Mouse (Mus musculus): Measurements from ENCODE around the gene Lyst. TPM values are rescaled to one million over a fixed set of nuclear protein-coding genes. Genes with fewer than 3 reads are reported as not detected.
"Not testable (repeated sequence)": the region's sequence is repeated elsewhere in the genome, so short reads cannot be mapped to it uniquely, and the experiment has no call there.

Gene Lyst
- total and polyA plus RNA-seq, 3 experiments, result 1.2 to 31.4 (median 27.8) TPM

DNA sequence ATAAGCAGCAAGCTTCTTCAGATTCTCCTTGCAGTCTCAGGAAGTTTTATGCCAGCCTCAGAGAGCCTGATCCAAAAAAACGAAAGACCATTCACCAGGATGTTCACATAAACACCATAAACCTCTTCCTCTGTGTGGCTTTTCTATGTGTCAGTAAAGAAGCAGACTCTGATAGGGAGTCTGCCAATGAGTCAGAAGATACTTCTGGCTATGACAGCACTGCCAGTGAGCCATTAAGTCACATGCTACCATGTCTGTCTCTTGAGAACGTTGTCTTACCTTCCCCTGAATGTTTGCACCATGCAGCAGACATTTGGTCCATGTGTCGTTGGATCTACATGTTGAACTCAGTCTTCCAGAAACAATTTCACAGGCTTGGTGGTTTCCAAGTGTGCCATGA lies 47.4 kb downstream of the Lyst start:
- DNase-seq, result no peak

DNA sequence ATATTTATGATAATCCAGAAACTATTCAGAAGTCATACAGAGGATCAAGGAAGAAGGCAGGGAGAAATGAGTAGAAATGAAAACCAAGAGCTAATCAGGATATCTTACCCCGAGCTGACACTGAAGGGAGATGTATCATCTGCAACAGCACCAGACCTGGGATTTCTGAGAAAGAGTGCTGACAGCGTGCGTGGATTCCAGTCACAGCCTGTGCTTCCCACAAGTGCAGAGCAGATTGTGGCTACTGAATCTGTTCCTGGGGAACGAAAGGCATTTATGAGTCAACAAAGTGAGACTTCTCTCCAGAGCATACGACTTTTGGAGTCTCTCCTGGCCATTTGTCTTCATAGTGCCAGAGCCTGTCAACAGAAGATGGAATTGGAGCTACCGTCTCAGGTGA lies 47.8 kb downstream of the Lyst start:
- DNase-seq, result no peak

DNA sequence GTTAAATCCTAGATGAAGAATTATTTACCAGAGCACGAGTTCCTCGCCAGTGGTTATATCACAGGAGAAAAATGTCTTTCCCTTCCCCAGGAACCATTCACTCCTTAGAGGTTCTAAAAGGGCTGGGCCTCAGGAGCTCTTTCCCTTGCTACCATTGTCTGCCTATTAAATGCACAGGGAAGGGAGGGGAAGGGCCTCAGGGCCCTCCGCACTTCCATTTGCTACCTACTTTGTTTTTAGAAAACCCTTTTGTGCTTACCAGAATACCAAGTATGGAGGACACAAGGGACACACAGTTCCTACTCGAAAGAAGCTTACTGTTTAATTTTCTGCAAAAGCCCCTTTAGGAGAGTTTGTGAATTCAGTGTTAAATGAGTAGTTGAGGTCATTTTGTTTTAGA lies 48.5 kb downstream of the Lyst start:
- DNase-seq, result no peak

DNA sequence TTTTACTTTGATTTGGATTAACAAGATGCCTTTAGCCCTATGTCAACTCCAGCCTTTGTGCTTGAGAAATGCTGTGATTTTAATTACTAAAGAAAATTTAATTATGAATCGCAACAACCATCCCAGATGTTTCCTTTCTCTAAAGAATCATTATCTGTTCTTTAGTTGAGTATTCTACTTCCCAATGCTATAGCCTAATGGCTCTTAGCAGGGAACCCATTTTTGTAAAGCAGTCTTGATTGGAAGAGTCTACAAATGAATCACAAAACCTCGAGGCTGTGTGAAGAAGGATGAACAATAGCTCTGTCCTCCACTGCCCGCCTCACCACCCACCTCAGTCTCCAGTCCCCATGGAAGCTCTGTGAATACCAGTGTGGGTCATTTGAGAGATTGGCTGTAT lies 57.1 kb downstream of the Lyst start:
- no peak for DNase-seq

DNA sequence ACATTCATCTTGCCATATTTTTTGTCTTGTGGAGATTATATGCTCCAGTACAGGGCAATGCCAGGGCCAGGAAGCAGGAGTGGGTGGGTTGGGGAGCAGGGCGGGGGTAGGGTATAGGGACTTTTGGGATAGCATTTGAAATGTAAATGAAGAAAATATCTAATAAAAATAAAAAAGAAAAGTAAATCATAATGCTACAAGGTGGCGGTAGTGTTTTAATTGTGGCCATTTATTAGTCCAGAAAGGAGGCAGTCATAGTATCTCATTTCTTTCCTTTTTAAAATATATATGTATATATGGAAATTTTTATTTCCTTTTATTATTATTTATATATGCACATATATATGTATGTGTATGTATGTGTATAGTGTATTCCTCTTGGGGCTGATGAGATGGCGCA lies 65.3 kb downstream of the Lyst start:
- DNase-seq, result no peak

DNA sequence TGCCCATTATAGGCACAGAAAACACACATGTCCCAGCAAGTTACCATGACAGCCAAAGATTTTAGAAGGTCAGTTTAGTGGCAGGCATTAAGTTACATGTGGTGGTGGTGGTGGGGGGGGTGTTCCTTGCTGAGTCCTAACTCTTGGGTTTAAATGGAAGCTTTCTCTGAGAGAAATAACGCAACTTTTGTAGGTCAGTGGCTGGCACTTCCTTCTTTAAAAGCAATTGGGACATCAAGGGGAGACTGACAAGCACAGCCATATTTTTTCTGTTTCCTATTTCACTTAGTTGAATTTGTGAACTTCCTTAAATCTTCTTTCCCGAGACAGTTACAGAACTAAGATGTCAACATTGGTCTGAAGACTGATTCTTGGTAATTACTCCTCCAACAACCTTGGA lies 75.9 kb downstream of the Lyst start:
- DNase-seq, result not testable (repeated sequence)

DNA sequence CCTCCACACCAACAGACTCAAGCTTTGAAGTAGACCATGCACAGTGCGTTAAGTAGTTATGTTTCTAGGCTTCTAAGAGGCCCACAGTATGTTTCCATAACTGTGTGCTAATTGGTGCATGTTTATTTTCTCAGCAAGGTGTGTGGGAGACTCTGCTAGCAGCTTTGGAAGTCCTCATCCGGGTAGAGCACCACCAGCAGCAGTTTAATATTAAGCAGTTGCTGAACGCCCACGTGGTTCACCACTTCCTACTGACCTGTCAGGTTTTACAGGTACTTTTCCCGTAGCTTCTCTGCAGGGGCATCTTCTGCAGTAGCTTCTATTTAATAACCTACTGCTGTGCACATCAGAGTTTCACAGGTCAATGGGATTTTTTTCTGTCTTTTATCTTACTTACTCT lies 80.5 kb downstream of the Lyst start:
- DNase-seq, result no peak

DNA sequence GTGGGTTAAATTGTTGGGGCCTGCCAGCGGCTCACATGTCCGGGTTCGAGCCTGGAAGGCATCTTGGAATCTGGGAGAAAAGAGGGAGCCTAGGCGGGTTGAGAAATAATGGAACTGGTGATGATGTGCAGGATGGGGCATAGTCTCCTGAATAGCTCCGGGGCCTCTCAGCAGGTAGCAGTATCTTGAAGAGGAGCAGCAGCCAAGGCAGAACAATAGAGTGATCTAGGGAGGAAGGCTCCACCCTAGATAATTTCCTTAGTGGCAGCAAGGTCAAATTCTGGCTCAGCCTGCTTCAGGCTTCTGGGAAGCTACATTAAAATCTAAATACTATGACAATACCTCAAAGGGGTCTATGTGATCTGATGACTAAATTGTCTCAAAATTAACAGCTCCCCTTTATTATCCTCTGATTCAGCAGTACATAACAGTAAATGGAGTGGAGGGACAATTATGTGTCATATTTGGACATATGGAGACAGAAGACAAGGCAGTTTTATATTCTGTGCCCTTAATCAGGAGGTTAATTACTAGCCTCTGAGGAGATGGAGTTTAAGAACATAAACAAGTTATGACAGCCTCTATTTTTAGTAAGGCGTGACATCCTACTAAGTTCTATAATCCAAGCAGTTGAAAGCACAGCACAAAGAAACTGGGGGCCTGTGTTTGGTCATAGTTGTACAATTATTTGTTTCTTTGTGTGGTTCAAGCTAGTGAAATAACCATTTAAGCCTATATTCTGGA lies 81.6 kb downstream of the Lyst start:
- DNase-seq, result no peak

DNA sequence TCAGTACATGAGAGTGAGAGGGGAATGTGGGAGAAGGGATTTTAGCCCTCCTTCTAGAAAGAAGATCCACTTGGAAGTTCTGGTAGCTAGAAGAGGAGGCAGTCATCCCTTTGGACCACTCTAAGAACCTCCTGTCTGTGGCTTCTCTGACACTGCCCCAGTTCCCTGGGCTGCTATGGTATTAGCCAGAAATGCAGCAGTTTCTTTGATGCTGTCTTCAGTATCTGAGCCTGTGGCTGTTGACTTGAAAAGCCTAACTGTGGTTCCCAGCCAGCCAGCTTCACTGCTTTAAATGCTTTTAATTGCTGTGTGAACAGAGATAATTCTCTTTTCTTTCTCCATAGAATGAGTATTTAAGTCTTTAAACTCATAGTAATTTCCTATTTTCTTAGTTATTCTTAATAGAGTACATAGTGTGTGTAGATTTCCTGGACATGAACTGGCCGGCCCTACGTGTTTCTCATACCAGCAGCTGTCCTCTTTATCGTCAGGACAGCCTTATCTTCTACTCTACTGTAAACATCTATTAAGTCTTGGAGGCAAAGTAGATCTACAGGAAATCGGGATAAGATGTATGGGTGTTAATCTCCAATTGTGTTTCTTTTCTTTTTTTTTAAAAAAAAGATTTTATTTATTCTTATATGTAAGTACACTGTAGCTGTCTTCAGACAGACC lies 84.6 kb downstream of the Lyst start:
- DNase-seq, result no peak

DNA sequence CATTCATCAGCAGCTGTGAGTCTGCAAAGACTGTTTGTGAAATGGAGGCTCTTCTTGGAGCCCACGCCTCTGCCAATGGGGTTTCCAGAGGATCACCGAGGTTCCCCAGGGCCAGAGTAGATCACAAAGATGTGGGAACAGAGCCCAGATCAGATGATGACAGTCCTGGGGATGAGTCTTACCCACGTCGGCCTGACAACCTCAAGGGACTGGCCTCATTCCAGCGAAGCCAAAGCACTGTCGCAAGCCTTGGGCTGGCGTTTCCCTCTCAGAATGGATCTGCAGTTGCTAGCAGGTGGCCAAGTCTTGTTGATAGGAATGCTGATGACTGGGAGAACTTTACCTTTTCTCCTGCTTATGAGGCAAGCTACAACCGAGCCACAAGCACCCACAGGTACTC lies 87.7 kb downstream of the Lyst start:
- DNase-seq, result peak; percentile 85

DNA sequence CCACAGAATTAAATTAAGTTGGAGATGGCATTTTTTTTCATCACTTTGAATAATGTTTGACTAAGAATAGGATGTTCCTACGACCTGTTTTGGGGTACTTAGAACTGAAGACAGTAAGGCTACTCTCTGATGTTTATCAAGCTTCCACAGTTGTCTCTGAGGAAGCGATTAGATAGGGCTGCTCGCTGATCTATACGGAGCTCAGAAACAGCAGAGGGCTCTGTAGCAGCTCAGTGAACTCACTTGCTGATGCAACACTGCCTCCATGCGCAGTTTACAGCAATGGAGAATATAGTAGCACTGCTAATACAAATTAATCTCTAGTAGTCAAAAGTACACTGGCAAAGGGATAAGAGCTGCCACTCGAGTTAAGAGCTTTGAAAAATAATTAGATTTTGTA lies 91.4 kb downstream of the Lyst start:
- no peak for DNase-seq

DNA sequence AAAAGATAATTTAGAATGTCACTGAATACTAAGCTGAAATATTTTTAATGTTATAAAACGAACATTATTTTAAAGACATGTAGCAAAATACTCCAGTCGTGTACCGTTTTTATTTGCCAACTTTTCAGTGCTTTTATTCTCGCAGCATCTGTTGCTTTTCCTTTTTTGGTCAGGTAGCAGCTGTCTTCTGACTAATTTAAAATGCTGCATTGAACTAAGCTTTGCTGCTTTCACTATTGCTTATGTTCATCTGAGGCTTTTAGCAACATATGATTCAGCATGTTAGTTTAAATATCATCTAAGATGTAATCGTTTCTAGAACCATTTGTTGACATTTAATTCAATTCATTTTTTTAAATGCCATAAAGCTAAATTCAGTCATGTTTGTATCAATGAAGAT lies 113.3 kb downstream of the Lyst start:
- DNase-seq, result no peak

DNA sequence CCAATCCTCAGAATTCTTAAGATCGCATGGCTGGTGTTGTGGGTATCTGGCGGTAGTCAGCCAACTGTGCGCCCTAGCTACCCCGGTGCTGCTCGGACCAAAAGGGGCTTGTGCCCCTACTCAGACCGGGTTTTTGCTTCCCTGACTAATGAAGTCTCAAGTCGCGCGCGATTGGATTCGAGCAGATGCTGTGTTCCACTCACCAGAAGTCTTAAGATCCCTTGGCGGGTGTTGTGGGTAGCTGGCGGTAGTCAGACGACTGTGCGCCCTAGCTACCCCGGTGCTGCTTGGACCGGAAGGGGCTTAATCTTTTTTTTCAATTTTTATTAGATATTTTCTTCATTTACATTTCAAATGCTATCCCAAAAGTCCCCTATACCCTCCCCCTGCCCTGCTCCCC lies 131.2 kb downstream of the Lyst start:
- not testable (repeated sequence) for DNase-seq

DNA sequence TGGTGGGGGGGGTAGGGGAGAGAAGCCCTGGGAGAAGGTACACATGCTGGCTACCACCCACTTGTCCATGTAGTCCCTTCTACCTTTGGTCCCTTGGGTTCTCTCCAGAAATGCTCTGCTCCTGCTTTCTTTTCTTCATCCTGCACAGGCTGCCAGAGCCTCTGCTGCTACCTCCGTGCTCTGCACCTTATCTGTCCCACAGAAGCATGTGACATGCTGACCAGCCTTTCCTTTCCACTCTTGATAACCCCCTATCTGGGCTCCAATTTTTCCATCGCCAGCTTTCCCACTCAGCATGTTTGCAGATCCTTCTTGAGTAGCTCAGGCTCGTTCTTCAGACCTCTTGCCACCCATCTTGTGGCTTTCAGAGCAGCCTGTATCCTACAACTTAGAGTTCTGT lies 133.1 kb downstream of the Lyst start:
- no peak for DNase-seq

DNA sequence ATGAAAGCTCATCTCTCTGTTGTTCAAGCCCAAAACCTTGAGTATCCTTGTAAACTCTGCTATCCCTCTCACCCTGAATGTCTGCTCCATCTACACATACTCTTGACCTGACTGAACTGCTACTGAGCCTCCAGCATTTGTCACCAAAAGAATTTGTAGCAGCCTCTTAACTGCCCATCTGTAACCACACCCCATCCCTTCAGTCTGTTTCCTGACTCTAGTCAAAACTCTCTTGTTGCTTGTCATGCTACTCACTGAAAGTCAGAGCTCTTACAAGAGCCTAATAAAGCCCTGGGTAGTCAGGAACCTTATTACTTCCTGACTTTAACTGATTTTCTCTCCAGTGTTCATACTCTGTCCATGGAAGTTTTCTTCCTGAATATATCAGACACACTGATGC lies 133.6 kb downstream of the Lyst start:
- no peak for DNase-seq

DNA sequence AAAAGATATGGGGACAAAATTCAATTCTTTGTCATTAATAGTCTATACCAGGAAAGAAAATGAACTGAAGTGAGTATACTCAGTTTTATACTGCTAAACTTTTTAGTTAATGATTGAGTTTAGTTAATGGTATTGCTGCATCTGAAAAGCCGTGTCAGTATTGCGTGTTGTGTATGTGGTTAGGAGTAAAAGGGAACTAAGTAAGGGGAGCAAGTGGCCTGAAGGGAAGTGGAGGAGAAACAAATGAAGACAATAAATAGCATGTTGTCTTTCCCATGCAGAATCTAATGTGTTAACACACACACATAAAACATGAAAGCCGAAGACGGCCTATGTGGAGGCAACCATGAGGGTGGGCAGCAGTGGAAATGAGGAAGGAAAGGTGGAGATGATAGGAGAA lies 149.0 kb downstream of the Lyst start:
- DNase-seq, result no peak

DNA sequence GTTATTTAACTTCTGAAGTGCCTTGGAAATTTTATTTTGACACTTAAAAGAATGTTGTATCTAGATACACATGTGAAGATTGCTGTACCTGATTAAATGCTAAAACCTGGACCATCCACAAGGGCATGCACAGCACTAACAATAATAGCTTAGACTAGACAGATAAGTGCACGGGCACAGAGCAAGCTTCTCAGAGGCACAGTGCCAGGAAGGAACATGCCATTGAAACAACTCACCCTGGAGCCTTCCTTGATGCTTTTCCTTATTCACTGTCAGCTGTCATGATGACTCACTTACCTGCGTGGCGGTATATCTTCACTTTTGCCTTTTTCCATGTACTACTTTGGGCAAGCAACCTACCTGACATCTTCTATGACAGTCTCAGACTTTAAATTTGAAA lies 155.7 kb downstream of the Lyst start:
- no peak for DNase-seq

DNA sequence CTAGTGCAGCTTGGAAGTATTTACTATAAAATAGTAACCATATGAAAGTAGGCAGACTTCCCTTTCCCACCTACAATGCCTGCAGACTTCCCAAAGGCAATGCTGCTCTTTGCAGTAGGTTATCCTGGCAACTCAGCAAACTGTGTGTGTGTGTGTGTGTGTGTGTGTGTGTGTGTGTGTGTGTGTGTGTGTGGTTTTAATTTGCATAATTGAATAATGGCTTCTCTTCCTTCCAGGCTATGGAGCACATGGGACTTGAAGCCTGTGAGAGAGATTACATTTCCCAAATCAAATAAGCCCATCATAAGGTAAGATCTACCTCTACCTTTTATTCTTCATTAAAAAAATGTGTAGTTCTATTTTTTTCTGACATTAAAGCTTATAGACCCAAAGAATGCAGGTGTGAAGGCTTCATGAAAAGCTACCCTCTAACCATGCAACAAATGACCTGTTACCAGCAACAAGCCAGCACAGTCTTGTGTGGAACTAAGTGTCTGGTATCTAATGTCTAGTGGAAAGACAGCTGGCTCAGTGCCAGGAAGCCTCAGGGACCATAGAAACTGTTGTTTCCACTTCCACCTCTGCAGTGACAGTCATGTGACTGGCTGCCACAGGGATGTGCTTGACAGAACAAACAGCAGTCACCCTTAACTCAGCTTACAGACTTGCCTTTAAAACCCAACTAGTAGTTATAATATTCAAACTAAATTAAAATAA lies 185.7 kb downstream of the Lyst start:
- DNase-seq, result no peak

DNA sequence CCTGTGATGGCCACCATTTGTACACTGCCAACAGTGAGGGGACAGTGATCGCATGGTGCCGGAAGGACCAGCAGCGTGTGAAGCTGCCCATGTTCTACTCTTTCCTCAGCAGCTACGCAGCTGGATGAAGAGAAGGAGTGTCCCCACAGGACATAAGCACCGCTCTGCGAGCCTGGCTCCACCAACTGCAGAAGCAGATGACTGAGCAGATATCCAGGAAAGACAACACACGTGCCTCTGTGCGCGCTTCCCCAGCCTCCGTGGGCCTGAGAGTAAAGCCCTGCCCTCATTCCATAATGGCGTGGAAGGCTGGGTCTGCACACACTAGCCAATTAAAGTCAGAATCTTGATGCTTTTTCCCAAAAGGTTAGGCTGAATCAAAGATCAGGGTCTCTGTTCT lies 186.9 kb downstream of the Lyst start:
- DNase-seq, result no peak

DNA sequence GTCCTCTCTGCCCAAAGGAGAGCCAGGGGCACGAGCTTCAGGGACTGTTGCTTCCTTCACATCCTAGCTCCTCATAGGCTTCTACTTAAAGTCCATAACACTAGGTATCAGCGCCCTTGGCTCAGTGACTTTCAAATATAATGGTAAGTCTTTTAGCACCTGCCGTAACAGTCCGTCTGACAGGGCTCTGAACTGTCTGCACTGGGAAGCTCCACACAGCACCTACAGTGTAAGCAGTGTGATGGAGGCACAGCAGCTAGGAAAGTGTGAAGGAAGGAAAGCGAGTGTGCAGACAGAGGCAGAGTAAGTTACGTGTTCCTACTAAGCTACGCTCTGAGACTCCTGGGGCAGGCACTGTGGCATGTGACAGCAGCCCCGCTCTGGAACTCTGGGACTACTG lies 187.5 kb downstream of the Lyst start:
- no peak for DNase-seq

DNA sequence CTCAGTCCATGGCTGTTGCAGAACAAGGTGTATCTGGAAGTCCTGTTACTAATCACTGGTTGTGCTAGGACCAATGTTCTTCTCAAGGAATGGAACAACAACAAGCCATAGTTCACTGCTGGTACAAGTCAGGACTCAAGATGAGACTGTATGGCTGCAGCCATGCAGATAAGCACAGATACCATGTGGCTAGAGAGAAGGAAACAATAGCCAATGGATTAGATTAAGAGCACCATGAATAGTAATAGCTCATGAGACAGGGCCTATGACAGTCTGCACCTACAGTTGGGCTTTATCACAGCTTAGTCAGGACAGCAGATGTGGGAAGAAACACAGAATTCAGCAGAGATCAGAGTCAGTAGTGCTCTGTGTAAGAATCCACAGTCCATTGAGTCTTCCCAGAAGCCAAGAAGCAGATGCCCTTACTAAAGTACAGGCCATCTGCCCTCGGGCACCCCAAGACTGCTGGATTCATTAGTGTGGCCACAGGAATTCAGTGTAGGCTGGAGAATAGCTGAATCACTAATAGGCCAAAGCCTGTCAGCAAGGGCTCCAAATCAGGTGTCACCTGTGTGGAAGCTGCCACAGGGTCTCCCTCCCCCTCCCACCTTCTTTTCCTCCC lies 188.8 kb downstream of the Lyst start:
- DNase-seq, result no peak

DNA sequence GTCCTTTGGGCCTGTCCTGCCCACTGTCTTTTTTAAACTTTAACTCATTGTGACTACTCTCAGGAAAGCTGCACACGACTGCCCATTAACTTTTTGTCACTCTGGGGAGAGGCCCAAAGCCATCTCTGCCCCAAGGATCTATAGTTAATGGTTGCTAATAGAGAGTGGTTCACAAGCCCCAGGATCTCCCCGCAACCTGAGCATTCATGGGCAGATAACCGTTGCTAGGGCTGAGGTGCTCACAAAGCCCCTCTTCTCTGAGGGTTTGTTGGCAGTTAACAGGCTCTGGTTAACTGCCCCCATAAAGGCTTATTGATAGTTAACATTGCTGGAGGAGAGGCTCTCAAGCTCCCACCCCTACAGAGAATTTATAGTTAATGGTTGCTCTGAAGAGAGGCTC lies 190.1 kb downstream of the Lyst start:
- DNase-seq, result no peak

DNA sequence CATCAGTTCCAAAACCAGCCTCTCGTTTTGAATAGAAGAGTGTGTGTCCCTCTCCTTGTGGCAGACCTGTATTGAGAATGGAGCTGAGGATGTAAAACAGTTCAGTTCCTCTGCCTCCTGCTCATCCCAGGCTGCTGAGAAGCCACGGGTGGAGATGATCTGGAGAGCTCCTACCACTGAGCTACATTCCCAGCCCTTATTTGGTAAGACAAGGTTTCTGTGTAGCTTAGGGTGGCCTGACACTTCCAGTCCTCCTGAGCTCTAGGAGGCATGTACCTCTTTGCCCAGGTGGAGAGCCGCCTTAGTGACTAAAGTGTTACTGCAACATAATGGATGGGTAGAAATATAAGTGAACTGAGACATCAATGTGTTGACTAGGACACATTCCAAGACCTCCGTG lies 190.8 kb downstream of the Lyst start:
- no peak for DNase-seq
